Mouse (Mus musculus): ENCODE data around the gene Tceal5. TPM values are rescaled to one million over a fixed set of nuclear protein-coding genes. Genes with fewer than 3 reads are reported as not detected.
A peak's percentile ranks its signal among the peaks of the same experiment; 100 is the strongest.

Gene Tceal5
- polyA plus RNA-seq (2016; fragmentation: Nextera tagmentation; extraction: Ambion mirVana), result 3.1 and 3.4 TPM in 2 replicates

GRCm38 (mm10) chrX:136203664-136204066 lies at the start of gene Tceal5:
Tceal5 (minus strand) TSS chrX:136203876.
- H3K9me3 ChIP-seq (replicated peaks), result no peaks in the 10 kb centered on the region
- WGBS, result 23% methylated on average over 9 of the region's 9 CpGs
- peak within 1 kb of the TSS; percentile 57 for H3K4me3 ChIP-seq
- H3K36me3 ChIP-seq, result no peaks in the 10 kb centered on the region
- peak; percentile 29 for DNase-seq (ENCODE audit: low spot score)
- H3K27me3 ChIP-seq (ENCODE audit: low read depth, poor library complexity, severe bottlenecking), result peaks cover 33% of the 10 kb centered on the region
- H3K27ac ChIP-seq (replicated peaks), result no peak within 1 kb of the TSS
- H3K4me1 ChIP-seq, result peaks cover 6% of the 10 kb centered on the region; the same call in 1 of the 2 replicates

- H3K4me3 ChIP-seq, result no peak overlapping the region
- no peak for DNase-seq (ENCODE audit: low spot score)
- peaks cover 10% of the 10 kb centered on the region for H3K36me3 ChIP-seq
- WGBS, result 76% methylated on average over 6 of the region's 6 CpGs
- H3K9me3 ChIP-seq (replicated peaks), result no peaks in the 10 kb centered on the region
- peaks cover 30% of the 10 kb centered on the region for H3K27me3 ChIP-seq (ENCODE audit: low read depth, poor library complexity, severe bottlenecking)
- no peaks in the 10 kb centered on the region for H3K4me1 ChIP-seq
- H3K27ac ChIP-seq (replicated peaks), result no peak overlapping the region
Measured at GRCm38 (mm10) chrX:136252023-136252729, 48.5 kb upstream of the Tceal5 start.

- peaks cover 6% of the 10 kb centered on the region; the same call in 1 of the 2 replicates for H3K4me1 ChIP-seq
- no peak overlapping the region for H3K4me3 ChIP-seq
- peaks cover 43% of the 10 kb centered on the region for H3K27me3 ChIP-seq (ENCODE audit: low read depth, poor library complexity, severe bottlenecking)
- H3K36me3 ChIP-seq, result peaks cover 11% of the 10 kb centered on the region
- no peaks in the 10 kb centered on the region for H3K9me3 ChIP-seq (replicated peaks)
- no peak for DNase-seq (ENCODE audit: low spot score)
- H3K27ac ChIP-seq (replicated peaks), result no peak overlapping the region
- 86% methylated on average over 7 of the region's 7 CpGs for WGBS
Measured at GRCm38 (mm10) chrX:136249671-136250070, 46.0 kb upstream of the Tceal5 start.

- DNase-seq (ENCODE audit: low spot score), result no peak
- Histone ChIP-seq H3K4me1 (peaks cover 6% of the 10 kb centered on the region; the same call in 1 of the 2 replicates), H3K27me3 (ENCODE audit: low read depth, poor library complexity, severe bottlenecking) (peaks cover 44% of the 10 kb centered on the region), H3K36me3 (peaks cover 11% of the 10 kb centered on the region), H3K9me3 (replicated peaks) (no peaks in the 10 kb centered on the region), H3K4me3 (no peak overlapping the region), H3K27ac (replicated peaks) (no peak overlapping the region)
- WGBS, result 94% methylated on average over 6 of the region's 6 CpGs
Measured at GRCm38 (mm10) chrX:136248811-136249210, 45.1 kb upstream of the Tceal5 start.

GRCm38 (mm10) chrX:136245521-136246071 lies 41.9 kb upstream of the Tceal5 start:
- DNase-seq (ENCODE audit: low spot score), result peak; percentile 43
- peaks cover 32% of the 10 kb centered on the region for H3K27me3 ChIP-seq (ENCODE audit: low read depth, poor library complexity, severe bottlenecking)
- peaks cover 11% of the 10 kb centered on the region for H3K36me3 ChIP-seq
- H3K9me3 ChIP-seq (replicated peaks), result no peaks in the 10 kb centered on the region
- peak overlapping the region; percentile 87 for H3K27ac ChIP-seq (replicated peaks)
- H3K4me3 ChIP-seq, result peak overlapping the region; percentile 64
- WGBS, result 23% methylated on average over 15 of the region's 15 CpGs
- peaks cover 6% of the 10 kb centered on the region; the same call in 1 of the 2 replicates for H3K4me1 ChIP-seq

GRCm38 (mm10) chrX:136244574-136245229 lies 41.0 kb upstream of the Tceal5 start, which contains the start of gene Tceal9:
Tceal9 (plus strand) TSS chrX:136245079.
- Histone ChIP-seq H3K27ac (replicated peaks) (peak within 1 kb of the TSS; percentile 87), H3K9me3 (replicated peaks) (no peaks in the 10 kb centered on the region), H3K4me1 (peaks cover 6% of the 10 kb centered on the region; the same call in 1 of the 2 replicates), H3K4me3 (peak within 1 kb of the TSS; percentile 64), H3K27me3 (ENCODE audit: low read depth, poor library complexity, severe bottlenecking) (peaks cover 23% of the 10 kb centered on the region), H3K36me3 (peaks cover 11% of the 10 kb centered on the region)
- DNase-seq (ENCODE audit: low spot score), result peak; percentile 75
- 22% methylated on average over 20 of the region's 20 CpGs for WGBS

- WGBS, result 86% methylated on average over 2 of the region's 2 CpGs
- DNase-seq (ENCODE audit: low spot score), result no peak
- Histone ChIP-seq H3K27me3 (ENCODE audit: low read depth, poor library complexity, severe bottlenecking) (peaks cover 18% of the 10 kb centered on the region), H3K4me1 (peaks cover 6% of the 10 kb centered on the region; the same call in 1 of the 2 replicates), H3K9me3 (replicated peaks) (no peaks in the 10 kb centered on the region), H3K4me3 (no peak overlapping the region), H3K36me3 (peaks cover 11% of the 10 kb centered on the region), H3K27ac (replicated peaks) (no peak overlapping the region)
Measured at GRCm38 (mm10) chrX:136243181-136243580, 39.5 kb upstream of the Tceal5 start.

GRCm38 (mm10) chrX:136238118-136238517 lies 34.4 kb upstream of the Tceal5 start:
- DNase-seq (ENCODE audit: low spot score), result no peak

GRCm38 (mm10) chrX:136227768-136228167 lies 24.1 kb upstream of the Tceal5 start:
- DNase-seq (ENCODE audit: low spot score), result no peak

More at GRCm38 (mm10) chrX:136238118-136238517, 34.4 kb upstream of the Tceal5 start:
- Histone ChIP-seq H3K36me3 (no peaks in the 10 kb centered on the region), H3K27me3 (ENCODE audit: low read depth, poor library complexity, severe bottlenecking) (0 out of 2 replicates have a peak, but pooled peaks cover 4% of the 10 kb centered on the region), H3K4me1 (no peaks in the 10 kb centered on the region), H3K4me3 (no peak overlapping the region), H3K27ac (replicated peaks) (no peak overlapping the region), H3K9me3 (replicated peaks) (no peaks in the 10 kb centered on the region)
- WGBS, result 46% methylated on average over 3 of the region's 3 CpGs

GRCm38 (mm10) chrX:136223714-136224113 lies 20.0 kb upstream of the Tceal5 start:
- Histone ChIP-seq H3K4me3 (no peak overlapping the region), H3K36me3 (no peaks in the 10 kb centered on the region), H3K4me1 (no peaks in the 10 kb centered on the region), H3K27me3 (ENCODE audit: low read depth, poor library complexity, severe bottlenecking) (peaks cover 27% of the 10 kb centered on the region), H3K9me3 (replicated peaks) (no peaks in the 10 kb centered on the region), H3K27ac (replicated peaks) (no peak overlapping the region)
- no peak for DNase-seq (ENCODE audit: low spot score)
- WGBS, result 84% methylated on average over 6 of the region's 6 CpGs

More at GRCm38 (mm10) chrX:136227768-136228167, 24.1 kb upstream of the Tceal5 start:
- Histone ChIP-seq H3K4me3 (no peak overlapping the region), H3K27ac (replicated peaks) (no peak overlapping the region), H3K4me1 (no peaks in the 10 kb centered on the region), H3K36me3 (no peaks in the 10 kb centered on the region), H3K27me3 (ENCODE audit: low read depth, poor library complexity, severe bottlenecking) (peaks cover 25% of the 10 kb centered on the region), H3K9me3 (replicated peaks) (no peaks in the 10 kb centered on the region)
- 83% methylated on average over 5 of the region's 5 CpGs for WGBS

- 73% methylated on average over 1 of the region's 1 CpGs for WGBS
- peaks cover 4% of the 10 kb centered on the region; the same call in 1 of the 2 replicates for H3K36me3 ChIP-seq
- no peak overlapping the region for H3K4me3 ChIP-seq
- no peak for DNase-seq (ENCODE audit: low spot score)
- H3K4me1 ChIP-seq, result 0 out of 2 replicates have a peak, but pooled peaks cover 5% of the 10 kb centered on the region
- peaks cover 9% of the 10 kb centered on the region; the same call in 1 of the 2 replicates for H3K27me3 ChIP-seq (ENCODE audit: low read depth, poor library complexity, severe bottlenecking)
- H3K27ac ChIP-seq (replicated peaks), result no peak overlapping the region
- no peaks in the 10 kb centered on the region for H3K9me3 ChIP-seq (replicated peaks)
Measured at GRCm38 (mm10) chrX:136216303-136216702, 12.6 kb upstream of the Tceal5 start.
